13 mouse cellular contexts compared by ENCODE assay signal in the genomic region with DNA sequence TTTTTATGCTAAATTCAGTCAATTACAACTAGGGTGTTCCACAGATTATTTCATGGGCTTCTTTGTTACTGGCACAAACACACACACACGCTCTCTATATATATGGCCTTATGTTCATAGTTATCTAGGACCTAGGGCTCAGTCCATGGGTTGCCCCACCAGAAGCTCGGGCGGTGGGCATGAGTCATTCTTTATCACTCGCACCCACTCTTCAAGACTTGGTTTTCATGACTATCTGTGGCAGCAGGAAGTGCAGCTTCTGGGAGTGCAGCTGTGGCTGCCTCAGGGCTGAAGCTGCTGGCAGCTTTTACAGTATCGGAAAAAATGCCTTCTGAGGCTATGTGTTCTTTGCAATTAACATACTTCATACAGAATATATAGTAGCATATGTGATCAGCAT.
"Had no signal": no experiment of that assay in that cellular context is flagged by ENCODE, and none has a peak within 500 bp of the region (broad histone marks: within the 10 kb centered on the region; RNA-seq: fewer than 3 reads in every experiment).

No protein-coding gene starts in this region.

- H3K4me1 ChIP-seq: limb, embryonic 12.5 days; midbrain, embryonic 13.5 days; neural tube, embryonic 12.5 days; stomach, embryonic 15.5 days had no signal

- H3K9ac ChIP-seq: limb, embryonic 12.5 days; midbrain, embryonic 13.5 days; neural tube, embryonic 12.5 days; stomach, embryonic 15.5 days had no signal

- H3K36me3 ChIP-seq: limb, embryonic 12.5 days; midbrain, embryonic 13.5 days; neural tube, embryonic 12.5 days; stomach, embryonic 15.5 days had no signal

- H3K4me2 ChIP-seq: limb, embryonic 12.5 days; midbrain, embryonic 13.5 days; neural tube, embryonic 12.5 days; stomach, embryonic 15.5 days had no signal

- ATAC-seq: lung, postnatal 0 days; midbrain, embryonic 13.5 days had no signal

- H3K9me3 ChIP-seq: midbrain, embryonic 13.5 days; neural tube, embryonic 12.5 days; stomach, embryonic 15.5 days had no signal

- DNase-seq: kidney, adult 8-10 months; kidney, postnatal 25 days; layer of hippocampus, postnatal 36 days; lung, adult 2 months; lung, postnatal 36 days; thymus, adult 2 months; thymus, postnatal 36 days had no signal

- H3K27ac ChIP-seq: limb, embryonic 12.5 days; midbrain, embryonic 13.5 days; neural tube, embryonic 12.5 days; stomach, embryonic 15.5 days had no signal

- H3K27me3 ChIP-seq: limb, embryonic 12.5 days; midbrain, embryonic 13.5 days; neural tube, embryonic 12.5 days; stomach, embryonic 15.5 days had no signal

- H3K4me3 ChIP-seq: limb, embryonic 12.5 days; midbrain, embryonic 13.5 days; myocyte; neural tube, embryonic 12.5 days; stomach, embryonic 15.5 days had no signal
